Mouse (Mus musculus) bone marrow, adult 2 months (tissue): ENCODE data around the gene Mns1.

ENCODE experiments used
- CTCF ChIP-seq: fragments of 200-500 bp; IDR thresholded peaks from 2 replicates; pipeline ENCODE4 v1.5.1; 2011; ENCODE audit warnings: low read length, control low read depth; ENCODE audit not compliant: control insufficient read depth, insufficient read depth
- POLR2A ChIP-seq: fragments of 200-500 bp; IDR thresholded peaks from 2 replicates; pipeline ENCODE4 v1.6.1; 2011; ENCODE audit warnings: low read depth, mild to moderate bottlenecking, control low read depth, low read length, borderline replicate concordance; ENCODE audit not compliant: control insufficient read depth

DNA sequence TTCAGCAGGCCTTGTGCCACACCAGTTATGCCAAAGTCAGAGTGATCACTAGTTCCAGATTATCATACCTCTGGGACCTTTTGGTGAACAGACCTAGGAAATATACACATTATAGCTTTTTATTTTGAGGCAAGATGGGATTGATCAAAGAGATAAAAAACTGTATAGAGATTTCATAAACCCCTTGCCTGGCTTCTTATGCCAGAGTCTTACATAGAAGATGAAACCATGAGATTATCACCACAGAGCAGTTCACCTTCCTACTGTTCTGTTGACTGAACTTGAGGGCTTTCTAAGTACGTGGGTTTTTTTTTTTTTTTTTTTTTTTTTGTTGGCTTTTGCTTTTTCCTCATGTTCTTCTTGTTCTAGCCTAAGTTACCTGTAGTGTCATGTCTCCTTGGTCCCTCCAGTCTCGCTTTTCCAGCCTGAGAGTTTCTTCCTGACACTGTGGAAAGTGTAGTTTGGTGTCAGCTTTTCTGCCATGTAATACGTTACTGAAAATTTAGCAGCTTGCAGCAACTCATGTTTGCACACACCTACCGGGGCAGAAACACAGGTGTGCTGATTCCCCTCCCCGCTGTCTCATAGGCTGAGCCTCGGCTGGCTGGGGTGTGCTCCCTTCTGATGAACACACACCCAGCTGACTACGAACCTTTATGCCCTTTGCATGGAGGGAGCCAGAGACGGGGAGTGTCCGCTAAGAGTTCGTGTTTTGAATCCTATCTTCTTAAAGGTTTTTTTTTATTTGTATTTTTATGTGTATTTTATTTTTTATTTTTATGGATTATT lies 4.3 kb downstream of the Mns1 start:
- TF ChIP-seq POLR2A (no peak), CTCF (no peak)
